ENCODE assay signal across 8 mouse cellular contexts in the genomic region with DNA sequence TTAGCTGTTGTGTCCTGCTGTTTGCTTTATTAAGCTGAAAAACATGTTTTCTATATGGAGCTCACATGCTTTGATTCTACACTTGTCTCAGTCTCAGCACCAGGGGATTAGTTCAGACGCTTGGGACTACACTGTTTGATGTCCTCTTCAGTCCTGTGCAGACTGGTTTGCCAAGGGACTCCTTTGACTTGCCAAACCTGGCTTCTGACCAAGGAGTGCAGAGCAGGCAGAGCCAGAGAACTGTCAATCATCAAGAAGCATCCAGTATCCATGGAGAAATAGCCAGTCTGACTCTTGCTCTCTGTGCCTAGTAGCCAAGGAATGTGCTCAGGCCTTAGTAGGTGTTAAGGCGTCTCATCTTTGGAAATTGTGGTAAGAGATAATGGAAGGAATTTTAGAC.
DNase-seq lines count a peak whose midpoint lies in the region; ATAC-seq and TF ChIP-seq lines count a peak whose summit lies in the region.

No protein-coding gene starts in this region.

- 31% methylated on average over 2 of the region's 2 CpGs for WGBS in heart, adult 2 months
- 50% methylated on average over 2 of the region's 2 CpGs for WGBS in heart, embryonic 11.5 days (ENCODE audit: insufficient replicate concordance)
- WGBS in midbrain, postnatal 0 days: 50% methylated on average over 2 of the region's 2 CpGs
- 64% methylated on average over 2 of the region's 2 CpGs for WGBS in liver, postnatal 0 days (ENCODE audit: insufficient replicate concordance)

- no peak for ATAC-seq in heart, embryonic 11.5 days (replicated peaks; ENCODE audit: insufficient number of reproducible peaks, low FRiP score, low TSS enrichment)
- peak; percentile 93 for ATAC-seq in midbrain, postnatal 0 days (ENCODE audit: low FRiP score)
- no peak for ATAC-seq in liver, postnatal 0 days

- H3K27me3 ChIP-seq in heart, adult 2 months (ENCODE audit: control insufficient read depth, insufficient read depth, low read length): no peaks in the 10 kb centered on the region
- no peaks in the 10 kb centered on the region for H3K27me3 ChIP-seq in heart, embryonic 11.5 days (ENCODE audit: control insufficient read depth, insufficient read depth, low read length)
- H3K27me3 ChIP-seq in midbrain, postnatal 0 days (ENCODE audit: insufficient read depth, low read length): no peaks in the 10 kb centered on the region
- no peaks in the 10 kb centered on the region for H3K27me3 ChIP-seq in liver, postnatal 0 days (ENCODE audit: insufficient read depth, low read length)

- no peak overlapping the region for H3K4me3 ChIP-seq in heart, adult 2 months
- no peak overlapping the region for H3K4me3 ChIP-seq in heart, embryonic 11.5 days (ENCODE audit: low read depth, low read length)
- H3K4me3 ChIP-seq in embryonic fibroblast, embryonic 13.5 days (ENCODE audit: insufficient read depth, low read length): no peak overlapping the region
- H3K4me3 ChIP-seq in midbrain, postnatal 0 days (ENCODE audit: low read depth, low read length): no peak overlapping the region
- H3K4me3 ChIP-seq in liver, postnatal 0 days (ENCODE audit: low read depth, low read length): no peak overlapping the region

- peak; percentile 22 to 48 for DNase-seq in heart, adult 2 months
- peak; percentile 1 for DNase-seq in ovary, postnatal 14 days (ENCODE audit: low spot score)
- no peak for DNase-seq in ovary, adult 18-20 months (ENCODE audit: low spot score)
- DNase-seq in midbrain, postnatal 0 days (ENCODE audit: low spot score): peak; percentile 89
- no peak for DNase-seq in thymus, adult 18-20 months
- no peak for DNase-seq in liver, postnatal 0 days

- no peak overlapping the region for H3K27ac ChIP-seq in heart, adult 2 months
- no peak overlapping the region for H3K27ac ChIP-seq in heart, embryonic 11.5 days (ENCODE audit: low read depth, low read length)
- peak overlapping the region; percentile 67 for H3K27ac ChIP-seq in embryonic fibroblast, embryonic 13.5 days (ENCODE audit: insufficient read depth, low read length)
- no peak overlapping the region for H3K27ac ChIP-seq in midbrain, postnatal 0 days (ENCODE audit: low read depth, low read length)
- H3K27ac ChIP-seq in liver, postnatal 0 days (ENCODE audit: low read depth): no peak overlapping the region

- no peak for TF ChIP-seq CTCF in heart, adult 2 months (IDR thresholded peaks at IDR 0.05)
- no peak for TF ChIP-seq CTCF in embryonic fibroblast, embryonic 13.5 days (IDR thresholded peaks at IDR 0.05; ENCODE audit: borderline replicate concordance, insufficient read depth, low read length)
- TF ChIP-seq CTCF in midbrain, postnatal 0 days (IDR thresholded peaks at IDR 0.05): no peak
- TF ChIP-seq CTCF in liver, postnatal 0 days (IDR thresholded peaks at IDR 0.05; ENCODE audit: low read depth): no peak

- no peaks in the 10 kb centered on the region for H3K4me1 ChIP-seq in heart, adult 2 months (ENCODE audit: control insufficient read depth, insufficient read depth, low read length)
- H3K4me1 ChIP-seq in heart, embryonic 11.5 days (ENCODE audit: control insufficient read depth, insufficient read depth, low read length): no peaks in the 10 kb centered on the region
- H3K4me1 ChIP-seq in embryonic fibroblast, embryonic 13.5 days (ENCODE audit: control insufficient read depth, insufficient read depth, low read length): peaks cover 12% of the 10 kb centered on the region
- no peaks in the 10 kb centered on the region for H3K4me1 ChIP-seq in midbrain, postnatal 0 days (ENCODE audit: insufficient read depth, low read length)
- H3K4me1 ChIP-seq in liver, postnatal 0 days (ENCODE audit: insufficient read depth): no peaks in the 10 kb centered on the region

- intact Hi-C loops in heart, adult 2 months (cut with DNase I): loop anchor here (10.0 kb wide), 1 partner anchor 445 kb away; a partner anchor contains a TSS

- H3K9ac ChIP-seq in heart, adult 2 months (ENCODE audit: low read depth, low read length): no peak overlapping the region
- H3K9ac ChIP-seq in heart, embryonic 11.5 days (ENCODE audit: low read depth, low read length): no peak overlapping the region
- H3K9ac ChIP-seq in midbrain, postnatal 0 days (replicated peaks; ENCODE audit: low read length, poor library complexity, severe bottlenecking): no peak overlapping the region
- H3K9ac ChIP-seq in liver, postnatal 0 days (replicated peaks): no peak overlapping the region

- H3K36me3 ChIP-seq in heart, adult 2 months (ENCODE audit: control insufficient read depth, insufficient read depth, low read length): no peaks in the 10 kb centered on the region
- H3K36me3 ChIP-seq in heart, embryonic 11.5 days (ENCODE audit: control insufficient read depth, insufficient read depth, low read length): no peaks in the 10 kb centered on the region
- no peaks in the 10 kb centered on the region for H3K36me3 ChIP-seq in midbrain, postnatal 0 days (ENCODE audit: insufficient read depth, low read length)
- H3K36me3 ChIP-seq in liver, postnatal 0 days (replicated peaks; ENCODE audit: insufficient read depth, low read length): no peaks in the 10 kb centered on the region

- no peak for TF ChIP-seq POLR2A in heart, adult 2 months (IDR thresholded peaks at IDR 0.05; ENCODE audit: insufficient read depth, low read depth, low read length)
- TF ChIP-seq POLR2A in embryonic fibroblast, embryonic 13.5 days (IDR thresholded peaks at IDR 0.05; ENCODE audit: low read depth, low read length): no peak

- H3K9me3 ChIP-seq in heart, embryonic 11.5 days (replicated peaks; ENCODE audit: control insufficient read depth, low read length): no peaks in the 10 kb centered on the region
- H3K9me3 ChIP-seq in midbrain, postnatal 0 days (ENCODE audit: low read length): no peaks in the 10 kb centered on the region
- H3K9me3 ChIP-seq in liver, postnatal 0 days (ENCODE audit: low read length): no peaks in the 10 kb centered on the region

- no peaks in the 10 kb centered on the region for H3K79me2 ChIP-seq in heart, adult 2 months (replicated peaks; ENCODE audit: control insufficient read depth, insufficient read depth, low read length)

- no peak for TF ChIP-seq EP300 in heart, adult 2 months (IDR thresholded peaks at IDR 0.05; ENCODE audit: insufficient read depth, low read depth, low read length)
- TF ChIP-seq EP300 in liver, postnatal 0 days (IDR thresholded peaks at IDR 0.05; ENCODE audit: low read depth): no peak

- H3K4me2 ChIP-seq in heart, embryonic 11.5 days: no peak overlapping the region
- H3K4me2 ChIP-seq in midbrain, postnatal 0 days (ENCODE audit: low read depth, low read length, poor library complexity, severe bottlenecking): no peak overlapping the region
- H3K4me2 ChIP-seq in liver, postnatal 0 days (ENCODE audit: low read depth, low read length): no peak overlapping the region

Comparison
In these comparisons a context has a peak if more than half of its experiments do, and no peak if none do; other contexts are left out.
1. DNase-seq: peak in heart, adult 2 months (2 of 2), ovary, postnatal 14 days (single experiment) and midbrain, postnatal 0 days (single experiment); none in ovary, adult 18-20 months (single experiment), thymus, adult 18-20 months (0 of 2) and liver, postnatal 0 days (single experiment).